Mouse (Mus musculus) right cerebral cortex, postnatal 10 days (tissue): ENCODE results near the gene Zfhx3.

Experiments used
- DNase-seq, 2 experiments: peaks; one replicate each; pipeline ENCODE4 v3.0.0; 2021; ENCODE audit warnings: low spot score in 2 of 2

Zfhx3 gene

DNA sequence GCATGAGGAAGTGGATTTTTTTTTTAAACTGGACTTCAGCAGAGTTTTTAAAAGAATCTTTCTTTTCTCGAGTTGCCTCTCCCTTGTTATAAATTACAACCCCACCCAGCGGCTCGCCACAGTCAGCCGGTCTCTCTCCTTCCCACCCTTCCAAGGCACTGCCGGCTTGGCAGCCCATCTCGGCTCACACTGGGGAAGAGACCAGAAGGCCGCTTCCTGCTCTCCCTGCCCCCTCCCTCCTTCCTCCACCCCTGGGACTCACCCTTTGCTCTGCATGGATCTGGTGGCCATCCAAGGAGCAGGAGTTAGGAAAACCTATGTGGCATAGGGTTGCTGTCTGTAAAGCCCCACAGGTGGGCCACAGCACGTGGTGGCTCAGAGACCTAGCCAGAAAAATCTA is 705.1 kb downstream of the Zfhx3 start:
- peak; percentile 20 to 28 for DNase-seq

DNA sequence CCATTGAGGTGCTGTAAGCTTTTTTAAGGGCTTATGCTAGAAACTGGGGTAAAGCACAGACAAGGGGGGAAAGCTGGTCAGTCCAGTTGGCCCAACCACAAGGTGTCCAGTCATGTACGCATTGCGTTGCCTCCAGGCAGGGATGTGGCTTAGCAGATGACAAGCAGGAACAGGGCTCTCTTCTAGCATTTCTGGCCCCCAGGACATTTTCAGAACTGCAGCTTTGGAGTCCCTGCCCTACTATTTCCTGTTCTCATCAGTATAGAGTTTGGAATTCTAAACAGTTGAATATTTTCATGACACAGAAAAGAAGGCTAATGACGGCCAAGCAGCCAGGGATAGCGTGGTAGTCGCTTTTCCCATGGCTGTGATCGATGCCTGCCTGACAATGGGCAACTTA is 706.5 kb downstream of the Zfhx3 start:
- DNase-seq: no peak

DNA sequence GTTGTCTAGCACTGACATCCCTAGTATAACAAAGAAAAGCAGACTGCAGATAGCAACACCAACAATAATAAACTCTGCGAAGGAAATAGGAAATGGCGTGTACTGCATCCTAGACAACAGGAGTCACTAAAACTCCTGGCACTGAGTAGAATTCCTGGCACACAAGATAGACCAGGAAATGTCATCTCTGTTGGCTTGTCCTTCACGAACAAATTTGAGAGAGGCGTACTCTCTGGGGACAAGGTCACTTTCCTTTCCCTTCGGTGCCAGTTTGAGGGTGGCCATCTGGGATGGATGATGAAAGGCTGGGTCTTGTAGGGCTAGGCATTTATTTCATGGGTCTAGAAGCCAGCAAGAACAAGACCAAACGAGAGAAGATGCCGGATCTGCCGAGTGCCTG is 708.4 kb downstream of the Zfhx3 start:
- DNase-seq: no peak

DNA sequence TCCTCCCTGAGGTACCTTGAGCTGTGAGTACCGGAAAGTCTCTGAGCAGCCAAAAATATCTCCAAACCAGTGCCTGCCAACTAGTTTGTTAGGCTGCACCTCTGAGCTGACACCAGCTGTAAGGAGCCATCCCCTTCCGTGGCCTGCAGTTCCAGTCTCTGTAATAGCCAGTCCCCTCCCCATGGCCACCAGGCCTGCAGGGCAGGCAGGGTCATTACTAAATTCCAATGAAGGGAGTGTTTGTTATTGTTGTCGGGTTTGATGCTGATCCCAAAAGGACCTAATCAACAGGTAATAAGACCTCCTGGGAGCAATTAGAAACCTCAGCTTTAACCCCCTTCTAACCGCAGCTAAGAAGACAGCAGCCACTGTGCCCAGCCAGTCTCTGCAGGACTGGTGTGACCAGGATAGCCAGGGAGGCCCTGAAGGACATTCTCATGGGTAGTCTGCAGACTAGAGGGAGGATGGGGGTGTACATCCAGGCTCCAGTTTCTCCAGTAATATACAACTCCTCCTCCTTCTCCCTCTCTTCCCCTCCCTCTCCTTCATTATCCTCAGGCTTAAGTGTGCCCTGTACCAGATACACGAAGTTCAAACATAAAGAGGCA is 719.1 kb downstream of the Zfhx3 start:
- no peak for DNase-seq

DNA sequence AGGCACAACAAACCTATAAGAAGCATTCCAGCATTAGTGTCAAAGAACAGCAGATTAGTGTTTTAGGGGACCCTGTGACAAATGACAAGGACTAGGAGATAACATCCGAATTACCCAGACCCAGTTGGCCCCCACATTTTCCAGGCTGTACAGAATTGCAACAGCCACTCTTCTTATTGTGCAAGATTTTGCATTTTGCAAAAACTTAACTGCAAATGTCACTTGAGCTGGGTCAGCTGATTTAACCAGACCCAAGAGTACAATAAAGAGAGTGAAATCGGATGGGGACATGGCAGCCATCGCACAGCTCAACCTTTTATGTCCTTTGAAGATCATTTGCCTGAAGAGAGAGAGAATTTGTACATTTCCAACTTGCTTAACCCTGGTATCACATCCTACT is 720.3 kb downstream of the Zfhx3 start:
- no peak for DNase-seq

DNA sequence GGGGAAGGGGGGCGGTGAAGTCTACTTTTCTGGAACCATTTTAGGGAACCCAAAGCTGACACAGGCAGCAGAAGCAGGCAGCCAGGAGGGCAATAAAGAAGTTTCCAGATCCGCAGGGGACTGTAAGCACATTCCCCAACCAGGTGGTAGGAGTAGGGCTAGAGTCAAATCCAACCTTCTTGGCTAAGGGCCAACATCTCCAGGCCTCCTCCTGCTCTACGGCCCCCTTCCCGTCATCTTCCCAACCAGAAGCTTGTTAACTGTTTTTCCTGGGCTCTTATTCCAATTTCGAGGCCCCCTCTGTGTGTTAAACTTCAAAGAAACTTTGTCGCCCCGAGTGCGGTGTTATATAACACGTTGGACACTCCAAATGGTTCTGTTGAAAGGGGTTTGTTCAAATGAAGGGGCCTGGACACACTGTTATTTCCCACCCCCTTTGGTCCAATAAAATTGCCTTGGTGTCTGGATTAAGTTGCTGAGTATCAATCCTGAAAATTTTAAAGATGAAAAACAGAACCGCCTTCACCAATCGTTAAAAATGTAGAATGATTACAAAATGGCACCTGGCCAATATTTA is 729.6 kb downstream of the Zfhx3 start:
- DNase-seq: no peak

DNA sequence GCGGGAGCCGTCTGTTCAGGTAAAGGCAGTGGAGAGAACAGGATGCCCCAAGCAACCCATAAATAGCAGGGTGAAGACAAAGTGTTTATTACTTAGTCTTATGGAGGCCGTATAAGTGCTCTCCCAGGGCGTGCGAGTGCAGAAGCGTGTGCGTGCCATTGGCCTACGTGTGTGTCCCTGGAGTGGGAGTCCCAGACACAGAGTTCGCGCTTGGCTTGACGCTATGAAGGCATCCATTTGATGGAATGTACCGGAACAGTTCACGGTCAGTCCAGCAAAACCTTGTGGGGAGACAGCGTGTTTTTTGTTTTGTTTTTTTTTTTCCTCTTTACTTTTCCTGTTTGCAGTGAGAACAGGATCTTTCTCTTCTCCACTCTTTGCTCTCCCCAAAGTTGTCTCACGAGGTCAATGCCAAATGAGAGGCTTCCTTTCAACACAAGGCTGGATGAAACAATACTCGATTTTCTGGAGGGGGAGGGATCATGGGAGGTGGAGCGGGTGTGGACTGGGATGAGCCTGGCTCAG is 732.6 kb downstream of the Zfhx3 start:
- no peak for DNase-seq

DNA sequence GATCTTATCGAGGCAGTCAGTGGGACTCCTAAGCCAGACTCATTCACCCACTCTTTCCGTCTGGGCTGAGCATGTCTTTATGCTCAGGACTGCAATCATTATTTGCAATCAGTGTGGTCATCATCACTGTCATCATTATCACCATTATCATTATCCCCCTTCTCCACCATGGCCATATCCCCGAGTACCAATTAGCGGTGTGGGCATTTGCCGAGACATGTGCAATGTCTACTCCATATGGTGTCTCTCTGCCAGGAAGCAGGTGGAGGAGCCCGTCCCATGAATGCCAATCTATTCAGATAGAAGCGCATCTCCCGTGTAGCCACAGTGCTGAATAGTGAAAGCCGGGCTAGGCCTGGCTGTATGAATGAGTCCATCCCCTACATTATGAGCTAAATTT is 747.2 kb downstream of the Zfhx3 start:
- DNase-seq: no peak

DNA sequence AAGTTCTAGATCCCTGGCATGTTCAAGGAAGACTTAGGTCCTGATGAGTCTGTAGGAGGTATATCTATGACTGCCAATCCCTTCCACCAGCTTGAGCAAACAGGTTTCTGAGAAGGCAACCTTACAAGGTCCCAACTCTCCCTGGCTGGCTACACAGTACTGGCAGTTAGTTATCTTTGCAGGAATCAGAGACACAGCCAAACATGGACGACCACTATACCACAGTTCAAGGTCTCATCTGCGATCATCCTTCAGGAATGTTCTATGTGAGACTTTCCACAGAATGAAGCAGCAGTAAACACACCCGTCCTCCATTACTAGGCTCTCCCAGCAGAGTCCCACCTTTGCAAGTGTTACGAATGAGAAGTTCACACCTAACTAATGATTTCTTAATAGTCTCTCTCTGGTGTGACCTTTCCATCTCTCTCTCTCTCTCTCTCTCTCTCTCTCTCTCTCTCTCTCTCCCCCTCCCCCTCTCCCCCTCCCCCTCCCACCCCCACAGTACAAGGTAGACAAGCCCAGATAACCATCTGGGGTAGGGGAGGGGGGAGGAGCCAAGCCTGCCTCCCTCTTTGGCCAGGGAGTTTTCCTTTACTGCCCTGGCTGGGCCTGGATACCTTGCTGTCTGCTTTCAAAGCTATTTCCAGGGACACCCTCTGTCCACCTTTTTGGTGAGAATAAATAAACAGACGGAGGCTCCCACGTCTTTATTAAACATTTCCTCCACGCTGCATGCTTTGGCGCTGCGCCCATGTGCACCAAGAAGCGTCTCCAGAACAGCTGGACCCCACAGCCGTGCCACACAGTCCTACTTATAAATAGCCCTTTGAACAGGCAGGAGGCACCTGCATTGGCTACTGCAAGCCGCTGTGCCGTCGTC is 748.4 kb downstream of the Zfhx3 start:
- peak; percentile 69 to 72 for DNase-seq

DNA sequence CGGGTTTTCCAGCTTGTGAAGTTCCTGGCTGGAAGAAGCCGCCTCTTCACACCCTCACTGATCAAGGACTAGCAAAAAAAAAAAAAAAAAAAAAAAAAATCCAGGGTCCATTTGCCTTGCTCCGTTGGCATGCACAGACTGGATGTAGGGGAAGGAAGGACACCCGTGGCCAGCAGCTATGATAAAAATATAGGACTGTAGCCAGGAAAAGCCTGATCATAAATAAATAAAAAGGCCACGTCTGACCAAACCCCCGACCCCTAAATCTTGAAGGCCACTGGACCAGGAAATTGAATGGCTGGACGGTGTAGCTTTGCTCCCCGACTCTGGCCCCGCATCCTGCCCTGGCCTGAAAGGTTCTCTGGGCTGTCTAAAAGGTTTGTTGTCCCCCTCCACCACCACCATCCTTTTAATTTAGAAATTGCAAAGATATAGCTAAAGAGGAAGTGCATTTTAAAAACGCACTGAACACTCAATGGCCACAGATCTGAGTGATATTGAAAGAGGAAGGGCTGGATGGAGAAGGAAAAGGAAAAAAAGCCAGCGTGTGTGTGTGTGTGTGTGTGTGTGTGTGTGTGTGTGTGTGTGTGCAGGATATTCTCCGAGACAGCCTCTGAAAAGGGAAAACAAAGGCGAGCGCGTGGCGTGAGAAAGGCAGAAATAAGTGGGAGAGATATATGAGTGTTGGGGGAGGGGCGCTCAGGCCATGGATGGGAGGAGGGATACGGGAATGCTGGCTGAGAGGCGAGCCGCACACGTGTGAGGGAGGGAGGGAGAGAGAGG is 749.2 kb downstream of the Zfhx3 start:
- DNase-seq: peak; percentile 56 to 59

DNA sequence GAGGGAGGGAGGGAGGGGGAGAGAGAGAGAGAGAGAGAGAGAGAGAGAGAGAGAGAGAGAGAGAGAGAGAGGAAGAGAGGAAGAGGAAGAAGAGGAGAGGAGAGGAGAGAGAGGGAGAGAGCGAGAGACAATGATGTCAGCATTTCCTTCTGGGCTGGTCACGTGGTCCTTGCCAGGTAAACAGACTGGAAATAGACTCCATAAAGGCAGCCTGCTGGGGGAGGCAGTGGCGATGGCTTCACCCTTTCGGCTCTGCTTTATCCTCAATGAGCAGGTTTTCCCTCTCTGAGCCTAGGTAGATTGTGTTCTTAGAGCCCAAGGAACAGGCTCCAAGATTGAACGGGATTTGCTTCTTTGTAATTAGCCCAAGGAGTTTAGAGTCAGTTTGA is 749.8 kb downstream of the Zfhx3 start:
- no peak for DNase-seq

DNA sequence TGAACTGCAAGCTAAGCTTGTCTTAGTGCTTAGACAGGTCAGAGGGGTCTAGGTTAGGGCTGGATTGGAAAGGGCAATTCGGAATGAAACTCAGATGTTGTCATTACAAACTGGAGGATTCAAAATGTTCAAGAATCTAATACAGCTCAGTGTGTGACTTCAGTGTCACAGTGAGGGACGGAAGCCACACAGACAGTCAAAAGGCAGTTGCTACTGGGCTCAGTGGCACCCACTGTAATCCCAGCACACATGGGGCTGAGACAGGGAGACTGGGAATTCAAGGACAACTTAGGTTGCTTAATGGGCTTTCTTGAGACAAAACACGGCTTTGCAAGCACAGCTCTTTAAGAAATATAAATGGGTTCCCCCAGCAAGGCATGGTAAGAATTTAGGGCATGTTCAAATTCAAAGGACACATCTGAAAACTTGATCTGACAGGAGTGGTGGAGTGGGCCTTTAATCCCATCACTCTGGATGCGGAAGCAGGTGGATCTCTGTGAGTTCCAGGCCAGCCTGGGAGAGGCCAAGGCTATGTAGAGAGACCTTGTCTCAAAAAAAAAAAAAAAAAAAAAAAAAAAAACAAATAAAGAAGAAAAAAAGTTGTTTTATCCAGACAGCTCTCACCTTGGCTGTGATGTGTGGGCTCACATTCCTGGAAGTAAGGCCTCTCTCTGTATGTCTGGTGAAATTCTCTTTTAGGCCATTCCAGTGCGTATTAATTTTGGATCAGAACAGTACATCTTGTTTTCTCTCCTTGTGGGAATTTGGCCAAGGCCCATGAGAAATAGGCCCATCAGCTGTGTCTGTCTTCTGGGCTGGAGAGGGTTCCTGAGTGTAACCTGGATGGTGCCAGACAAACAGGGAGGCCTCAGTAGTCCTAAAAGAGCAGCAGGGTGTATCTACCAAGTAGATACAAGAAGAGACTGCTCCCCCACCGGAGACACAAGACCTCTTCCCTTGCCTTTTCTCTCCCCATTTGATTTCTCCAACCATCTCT is 750.5 kb downstream of the Zfhx3 start:
- no peak for DNase-seq

DNA sequence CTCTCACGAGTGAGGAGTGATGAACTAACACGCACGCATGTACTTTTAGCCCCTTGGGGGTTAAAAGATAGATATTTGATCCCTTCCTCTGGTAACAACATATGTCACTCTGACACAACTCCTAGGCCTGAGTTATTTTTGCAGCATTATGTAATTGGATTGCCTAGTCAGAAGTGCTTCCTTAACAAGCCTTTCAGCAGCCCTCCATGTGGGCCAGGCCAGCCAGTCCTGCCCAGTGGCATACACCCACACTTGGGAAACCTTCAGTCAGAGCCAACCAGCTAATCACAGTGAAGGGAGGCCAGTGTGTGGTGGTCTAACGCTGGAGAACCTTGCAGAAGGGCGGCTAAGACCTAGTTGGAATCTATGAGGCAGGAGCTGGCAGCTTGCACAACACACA is 751.4 kb downstream of the Zfhx3 start:
- no peak for DNase-seq

DNA sequence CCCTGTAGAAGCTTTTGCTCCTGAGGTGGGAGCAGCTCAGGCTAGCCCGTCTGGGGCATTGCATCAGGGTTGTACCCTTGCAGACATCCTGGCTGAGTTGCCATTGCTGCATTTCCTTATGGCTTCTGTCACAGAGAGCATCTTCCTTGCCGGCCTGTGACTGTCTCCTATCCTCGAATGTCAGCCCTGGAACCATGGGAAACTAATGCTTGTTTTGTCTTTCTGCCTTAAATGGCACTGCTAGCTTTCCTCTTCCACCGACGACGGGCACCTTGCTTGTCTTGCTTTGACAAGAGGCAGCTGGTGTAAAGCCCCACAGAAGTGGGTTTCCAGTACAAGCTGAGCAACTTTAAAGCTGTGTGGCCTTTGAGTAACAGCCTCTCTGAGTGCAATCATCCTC is 752.1 kb downstream of the Zfhx3 start:
- DNase-seq: no peak

DNA sequence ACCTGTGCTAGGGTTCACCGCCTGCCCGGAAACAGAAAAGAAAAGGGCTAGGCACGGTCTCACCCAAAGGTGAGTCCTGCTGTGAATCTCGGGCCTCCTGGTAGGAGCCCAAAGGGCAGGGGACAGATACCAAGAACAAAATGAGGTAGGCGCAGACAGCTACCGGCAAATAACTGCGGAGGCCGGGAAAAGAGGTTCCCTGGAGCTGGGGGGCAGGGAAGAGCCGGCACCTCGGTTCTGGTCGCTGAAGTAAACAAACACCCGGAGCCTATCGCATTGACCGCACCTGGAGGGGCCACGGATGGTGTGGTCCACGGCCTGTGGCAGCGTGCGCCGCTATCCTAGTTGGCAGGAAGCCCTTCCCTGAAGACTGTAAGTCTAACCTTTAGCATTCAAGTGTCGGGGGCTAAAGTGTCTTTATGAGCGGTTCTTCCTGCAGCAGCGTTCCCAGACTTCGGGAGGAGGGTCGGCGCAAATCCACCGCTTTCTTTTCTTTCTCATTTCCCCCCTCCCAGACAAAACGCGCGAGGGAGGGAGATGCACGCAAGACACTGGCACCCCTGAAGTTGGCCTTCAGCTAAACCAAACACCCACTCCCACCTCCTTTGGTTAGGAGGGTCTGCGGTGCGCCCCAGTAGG is 752.9 kb downstream of the Zfhx3 start:
- no peak for DNase-seq

DNA sequence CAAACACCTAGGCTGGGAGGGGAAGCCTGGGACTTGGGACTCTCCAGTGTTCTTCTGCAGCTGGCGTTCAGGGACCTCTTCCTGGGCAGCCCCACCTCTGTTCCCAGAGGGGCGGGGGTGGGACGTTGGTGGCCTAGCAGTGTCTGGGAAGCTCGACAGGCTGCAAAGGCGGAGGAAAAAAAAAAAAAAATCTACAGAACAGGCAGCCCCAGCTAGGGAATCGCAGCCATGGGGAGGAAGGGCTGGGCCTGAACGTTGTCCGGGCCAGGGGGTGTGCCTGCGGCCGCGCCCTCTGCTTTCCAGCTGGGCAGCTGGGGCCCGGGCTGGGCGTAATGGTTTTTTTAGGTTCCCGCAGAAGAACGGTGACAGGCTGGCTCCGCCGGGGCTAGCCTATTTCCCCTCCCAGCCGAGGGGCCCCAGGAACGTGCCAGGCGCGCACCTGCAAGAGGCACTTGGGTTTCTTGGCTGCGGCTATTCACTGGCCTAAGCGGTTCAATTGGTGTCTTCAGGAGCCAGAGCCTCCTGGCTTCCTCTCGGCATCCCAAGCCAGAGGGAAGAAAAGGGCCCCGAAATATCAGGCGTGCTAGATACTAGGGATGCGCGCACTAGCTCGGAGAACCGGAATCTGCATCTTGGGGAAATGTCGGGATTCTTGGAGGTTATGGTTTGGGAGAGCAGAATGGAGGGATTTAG is 753.6 kb downstream of the Zfhx3 start:
- no peak for DNase-seq

DNA sequence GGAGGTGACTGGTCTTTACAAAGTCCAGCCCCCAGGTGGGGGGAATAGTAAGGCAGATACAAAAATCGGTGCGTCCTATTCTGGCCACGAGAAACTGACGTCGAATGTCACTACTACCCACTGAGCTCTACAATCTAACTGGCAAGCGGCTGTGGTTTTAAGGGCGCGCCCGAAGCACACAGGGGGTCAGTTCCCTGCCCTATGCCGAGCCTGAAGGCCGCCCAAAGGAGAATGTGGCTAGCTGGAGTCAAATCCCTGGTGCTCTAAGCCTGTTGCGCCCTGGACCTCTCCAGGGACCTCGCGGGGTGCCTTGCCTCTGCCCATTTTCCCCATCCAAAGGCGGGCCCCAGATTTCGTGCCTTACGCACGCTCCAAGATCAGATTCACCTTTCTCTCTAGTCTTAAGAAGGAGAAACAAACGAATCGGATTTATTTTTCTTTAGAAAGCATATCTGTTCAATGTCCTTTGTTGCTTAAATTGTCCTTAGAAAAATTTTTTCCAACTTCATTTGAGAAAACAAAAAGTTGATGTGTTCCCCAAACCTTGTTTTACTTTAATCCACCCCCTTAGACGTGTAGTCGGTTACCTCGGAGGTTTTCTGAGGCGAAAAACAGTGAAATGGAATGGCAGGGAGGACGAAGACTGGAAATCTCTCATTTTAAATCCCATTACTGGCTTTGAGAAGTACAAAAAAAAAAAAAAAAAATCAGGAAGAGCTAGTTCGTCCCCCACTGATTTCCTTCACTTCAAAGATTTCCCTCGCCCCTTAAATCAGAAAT is 754.4 kb downstream of the Zfhx3 start:
- no peak for DNase-seq

DNA sequence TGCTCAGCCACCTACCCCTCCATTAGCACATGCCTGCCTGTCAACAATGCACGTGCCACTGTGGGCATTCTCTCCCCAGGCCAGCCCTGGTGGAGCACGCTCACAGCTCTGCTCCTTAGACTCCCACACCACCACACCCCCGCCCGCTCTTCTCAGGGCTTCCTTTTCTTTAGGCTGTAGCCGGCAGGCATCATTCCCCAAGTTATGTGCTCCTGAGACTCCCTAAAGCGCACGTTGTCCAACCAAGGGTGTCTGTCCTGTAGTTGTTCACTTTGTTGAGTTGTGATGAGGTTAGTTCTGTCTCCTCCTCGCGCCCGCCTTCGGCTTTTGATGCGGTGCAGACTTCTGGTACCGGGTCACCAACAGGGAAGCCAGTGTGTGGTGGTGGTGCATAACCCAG is 755.1 kb downstream of the Zfhx3 start:
- peak in 1 of 2 experiments; percentile 32 for DNase-seq

DNA sequence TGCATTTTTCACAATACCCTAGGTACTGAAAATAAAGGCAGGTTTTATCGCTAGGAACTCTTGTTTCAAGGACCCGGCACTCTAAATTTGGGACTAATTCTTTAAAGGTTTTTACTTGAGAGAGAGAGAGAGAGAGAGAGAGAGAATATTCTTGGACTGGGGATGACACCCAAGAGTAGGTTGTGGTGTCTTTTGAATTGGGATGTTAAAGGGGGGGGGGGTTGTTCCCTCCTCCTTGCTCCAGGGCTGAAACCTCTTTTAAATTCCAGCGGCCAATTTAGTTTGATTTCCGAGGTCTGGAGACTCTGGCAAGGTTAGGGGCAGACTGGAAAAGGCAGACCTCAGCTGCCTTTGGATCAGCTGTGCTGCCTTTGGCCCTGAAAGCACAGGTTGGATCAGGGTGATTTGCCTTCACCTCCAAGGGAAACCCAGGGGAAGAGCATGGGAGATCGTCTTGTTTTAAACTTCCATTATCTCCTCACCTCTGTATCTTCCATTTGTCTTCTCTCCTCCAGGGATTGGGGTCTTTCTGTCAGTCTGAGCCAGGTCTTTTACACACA is 755.7 kb downstream of the Zfhx3 start:
- no peak for DNase-seq
